Mouse (Mus musculus) adrenal gland, adult 18-20 months (tissue): ENCODE data around the gene Snx17. TPM values are rescaled to one million over a fixed set of nuclear protein-coding genes. Genes with fewer than 3 reads are reported as not detected.
"Not testable (repeated sequence)": the region's sequence is repeated elsewhere in the genome, so short reads cannot be mapped to it uniquely, and the experiment has no call there.

ENCODE experiments used
- DNase-seq, 2 experiments: peaks; one replicate each; pipeline ENCODE4 v3.0.0; 2021 to 2022; ENCODE audit warnings: low spot score in 2 of 2
- total RNA-seq, 2 experiments: library from RNA; stranded (reverse); gene quantifications; 1 replicate in 1 of 2; 2 replicates in 1 of 2; pipeline ENCODE4 v1.2.3; 2021

Snx17 gene
- total RNA-seq, 2 experiments from 2014 or later, result 103 to 108 TPM

- DNase-seq, result no peak
These were observed 2.6 kb downstream of the Snx17 start for GRCm38 (mm10) chr5:31195671-31196070.

- DNase-seq, result no peak
These were observed 3.2 kb downstream of the Snx17 start for GRCm38 (mm10) chr5:31196207-31196606.

GRCm38 (mm10) chr5:31197072-31197471 is 4.0 kb downstream of the Snx17 start:
- no peak for DNase-seq

GRCm38 (mm10) chr5:31198170-31198569 is 5.1 kb downstream of the Snx17 start:
- no peak for DNase-seq

GRCm38 (mm10) chr5:31198616-31199320 is 5.7 kb downstream of the Snx17 start:
- no peak for DNase-seq

GRCm38 (mm10) chr5:31199321-31199892 is 6.4 kb downstream of the Snx17 start:
- DNase-seq, result no peak

GRCm38 (mm10) chr5:31199893-31200292 is 6.9 kb downstream of the Snx17 start:
- peak in 1 of 2 experiments; percentile 24 for DNase-seq

GRCm38 (mm10) chr5:31200327-31200768 is 7.3 kb downstream of the Snx17 start:
- DNase-seq, result peak in 1 of 2 experiments; percentile 17

GRCm38 (mm10) chr5:31201042-31201741 is 8.2 kb downstream of the Snx17 start:
- no peak for DNase-seq

- DNase-seq, result peak; percentile 82 to 87
These were observed 8.9 kb downstream of the Snx17 start, which contains the start of gene Zfp513 for GRCm38 (mm10) chr5:31201742-31202590. Gene Zfp513 (minus strand): TSS chr5:31202303.

GRCm38 (mm10) chr5:31202933-31203332 is 9.9 kb downstream of the Snx17 start:
- no peak for DNase-seq

GRCm38 (mm10) chr5:31203866-31204265 is 10.8 kb downstream of the Snx17 start:
- no peak for DNase-seq

GRCm38 (mm10) chr5:31204421-31204820 is 11.4 kb downstream of the Snx17 start:
- no peak for DNase-seq

GRCm38 (mm10) chr5:31216554-31216953 is 23.5 kb downstream of the Snx17 start:
- DNase-seq, result not testable (repeated sequence)

- DNase-seq, result no peak
These were observed 25.3 kb downstream of the Snx17 start for GRCm38 (mm10) chr5:31218294-31218693.

- no peak for DNase-seq
These were observed 26.0 kb downstream of the Snx17 start for GRCm38 (mm10) chr5:31219070-31219469.

- DNase-seq, result no peak
These were observed 26.4 kb downstream of the Snx17 start for GRCm38 (mm10) chr5:31219474-31219873.

GRCm38 (mm10) chr5:31219911-31220447 is 27.0 kb downstream of the Snx17 start:
- DNase-seq, result peak in 1 of 2 experiments; percentile 54

GRCm38 (mm10) chr5:31220448-31221303 is 27.6 kb downstream of the Snx17 start, which contains the start of gene Ppm1g:
Gene Ppm1g (minus strand): TSS chr5:31220687.
- DNase-seq, result peak; percentile 97 to 99
